Mouse (Mus musculus): ENCODE measurements around the gene Ubald2.

- TF ChIP-seq ZC3H11A (IDR thresholded peaks at IDR 0.05; ENCODE audit: borderline replicate concordance, low read depth, low read length) (no peak), CHD2 (IDR thresholded peaks at IDR 0.05; ENCODE audit: low read depth, low read length) (no peak)
Measured at GRCm38 (mm10) chr11:116470896-116471295, 37.0 kb downstream of the Ubald2 start.
